Mouse (Mus musculus) embryonic facial prominence, embryonic 12.5 days (tissue): ENCODE data around the gene Lias. TPM values are rescaled to one million over a fixed set of nuclear protein-coding genes. Genes with fewer than 3 reads are reported as not detected.

Experiments used
- ATAC-seq: fragments of 200-750 bp; cut with Nextera tagmentation; 2 replicates; pipeline ENCODE4 v1.8.0; 2017; ENCODE audit not compliant: insufficient number of reproducible peaks, insufficient read depth, low FRiP score, low TSS enrichment
- H3K27ac ChIP-seq: fragments of 300-500 bp; sonication (generic); 2 replicates; pipeline ENCODE4 v1.5.1; 2016; ENCODE audit warnings: mild to moderate bottlenecking
- H3K27me3 ChIP-seq: fragments of 300-500 bp; sonication (generic); 2 replicates; pipeline ENCODE4 v1.6.1; 2016; ENCODE audit warnings: mild to moderate bottlenecking, moderate library complexity
- H3K36me3 ChIP-seq: fragments of 300-500 bp; sonication (generic); 2 replicates; pipeline ENCODE4 v1.6.1; 2016; ENCODE audit warnings: mild to moderate bottlenecking
- H3K4me1 ChIP-seq: fragments of 300-500 bp; sonication (generic); 2 replicates; pipeline ENCODE4 v1.6.1; 2016
- H3K4me2 ChIP-seq: fragments of 300-500 bp; sonication (generic); replicated peaks from 2 replicates; pipeline ENCODE4 v1.6.1; 2016; ENCODE audit warnings: mild to moderate bottlenecking, moderate library complexity
- H3K4me3 ChIP-seq: fragments of 300-500 bp; sonication (generic); 2 replicates; pipeline ENCODE4 v1.5.1; 2016; ENCODE audit warnings: mild to moderate bottlenecking
- H3K9ac ChIP-seq: fragments of 300-500 bp; sonication (generic); 2 replicates; pipeline ENCODE4 v1.6.1; 2016; ENCODE audit warnings: mild to moderate bottlenecking, moderate library complexity
- H3K9me3 ChIP-seq: fragments of 300-500 bp; sonication (generic); 2 replicates; pipeline ENCODE4 v1.6.1; 2016; ENCODE audit warnings: mild to moderate bottlenecking, moderate library complexity
- WGBS: fragments of 180-500 bp; shearing (Covaris S2); methylation state at CpG from one replicate; pipeline ENCODE4 v1.1.7; 2016; 5-methylcytosine and 5-hydroxymethylcytosine counted together
- polyA plus RNA-seq: library from polyadenylated mRNA; unstranded; fragments of >200 nt; fragmentation: Nextera tagmentation; extraction: Ambion mirVana; gene quantifications from 2 replicates; pipeline ENCODE4 v1.2.1, GENCODE M21; 2016

Gene Lias
- polyA plus RNA-seq, 1 experiment from 2014 or later, result 66.6 TPM

DNA sequence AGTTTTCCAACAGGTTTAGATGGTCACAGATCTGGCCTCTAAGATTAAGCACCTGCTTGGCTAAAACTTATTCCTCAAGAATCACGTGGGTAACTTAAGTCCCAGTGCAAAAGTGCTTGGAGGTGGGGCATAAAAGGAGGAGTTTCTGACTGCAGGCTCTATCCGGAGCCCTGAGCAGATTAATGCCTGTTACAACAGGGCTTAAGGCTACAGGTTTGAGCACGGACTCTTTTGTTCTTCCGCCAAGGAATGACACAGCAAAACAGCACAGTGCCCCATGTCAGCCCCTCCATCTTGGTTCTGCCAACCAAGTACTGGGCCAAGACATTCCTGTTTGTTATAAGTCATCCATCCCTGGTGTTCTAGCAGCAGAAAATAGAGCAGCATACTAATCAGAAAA, 37.0 kb downstream of the Lias start:
- Histone ChIP-seq H3K4me1 (peaks cover 6% of the 10 kb centered on the region; the same call in 1 of the 2 replicates), H3K4me2 (no peak overlapping the region)

DNA sequence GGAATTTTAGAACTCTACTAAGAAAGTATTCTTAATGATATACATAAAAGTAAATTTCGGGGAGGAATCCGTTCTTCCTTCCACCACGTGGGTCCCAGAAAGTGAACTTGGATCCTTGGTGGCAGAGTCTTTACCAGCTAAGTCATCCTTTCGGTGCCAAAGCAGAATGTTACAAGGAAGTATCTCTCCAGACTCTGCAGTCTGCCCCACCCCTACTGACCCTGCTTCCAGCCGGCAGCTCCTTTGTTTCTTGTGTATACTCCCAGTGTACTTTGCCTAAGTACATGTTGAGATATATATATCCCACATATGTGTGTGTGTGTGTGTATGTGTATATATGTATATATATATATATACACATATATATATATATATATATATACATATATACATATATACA, 38.1 kb downstream of the Lias start:
- H3K9ac ChIP-seq, result no peak overlapping the region
- H3K4me3 ChIP-seq, result no peak overlapping the region
- no peaks in the 10 kb centered on the region for H3K27me3 ChIP-seq
- no peak for ATAC-seq
- H3K4me2 ChIP-seq, result no peak overlapping the region
- no peak overlapping the region for H3K27ac ChIP-seq
- WGBS, result 88% methylated on average over 5 of the region's 5 CpGs
- peaks cover 13% of the 10 kb centered on the region; the same call in 1 of the 2 replicates for H3K4me1 ChIP-seq
- peaks cover 23% of the 10 kb centered on the region for H3K36me3 ChIP-seq
- H3K9me3 ChIP-seq, result no peaks in the 10 kb centered on the region

More for the DNA sequence above, 37.0 kb downstream of the Lias start:
- H3K9me3 ChIP-seq, result no peaks in the 10 kb centered on the region
- 42% methylated on average over 4 of the region's 4 CpGs for WGBS
- H3K9ac ChIP-seq, result no peak overlapping the region
- no peak overlapping the region for H3K27ac ChIP-seq
- H3K36me3 ChIP-seq, result peaks cover 29% of the 10 kb centered on the region
- H3K4me3 ChIP-seq, result no peak overlapping the region
- ATAC-seq, result no peak
- no peaks in the 10 kb centered on the region for H3K27me3 ChIP-seq

DNA sequence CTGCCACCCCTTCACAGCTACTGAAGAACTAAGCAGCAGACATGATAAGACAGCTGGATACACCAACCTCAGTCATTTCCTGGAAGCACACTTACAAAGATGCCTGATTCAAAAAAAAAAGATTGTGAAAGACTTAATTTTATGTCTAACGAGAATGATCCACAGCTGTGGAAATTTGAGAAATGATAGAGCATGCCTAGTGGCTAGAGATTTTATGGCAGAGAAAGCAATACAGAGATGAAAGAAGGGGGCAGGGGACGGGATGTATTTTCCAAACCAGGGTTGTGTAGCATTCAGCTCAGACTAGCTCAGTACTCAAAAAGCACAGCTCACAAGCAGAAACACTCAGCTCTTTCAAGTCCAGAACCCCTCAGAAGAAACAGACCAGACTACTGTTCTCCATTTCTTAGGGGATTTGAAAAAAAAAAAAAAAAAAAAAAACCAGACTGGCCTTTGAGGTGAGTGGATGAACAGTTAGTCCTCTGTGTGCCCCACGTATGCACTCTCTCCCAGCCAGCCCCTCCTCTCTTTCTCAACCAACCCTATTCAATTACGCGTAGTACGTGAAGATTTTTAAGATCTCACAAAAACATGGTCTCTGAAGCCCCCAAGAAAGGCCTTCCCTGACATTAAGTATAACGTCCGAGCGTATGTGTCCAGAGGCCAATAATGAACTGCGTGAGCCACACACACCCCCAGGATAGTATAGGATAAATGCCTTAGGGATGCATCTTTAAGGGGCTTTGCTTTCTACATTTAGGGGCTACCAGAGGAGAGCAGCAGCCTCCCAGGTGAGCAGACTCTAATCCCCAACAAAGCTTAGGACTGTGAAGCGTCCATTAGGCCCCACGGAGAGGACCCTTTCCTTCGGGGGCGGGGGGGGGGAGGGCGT, 43.4 kb downstream of the Lias start:
- H3K9ac ChIP-seq, result peak overlapping the region; percentile 81
- H3K27me3 ChIP-seq, result no peaks in the 10 kb centered on the region
- peaks cover 3% of the 10 kb centered on the region; the same call in 1 of the 2 replicates for H3K36me3 ChIP-seq
- H3K4me3 ChIP-seq, result peak overlapping the region; percentile 79
- no peak for ATAC-seq
- peak overlapping the region; percentile 87 for H3K27ac ChIP-seq
- H3K9me3 ChIP-seq, result no peaks in the 10 kb centered on the region
- peaks cover 20% of the 10 kb centered on the region for H3K4me1 ChIP-seq
- 2% methylated on average over 15 of the region's 15 CpGs for WGBS
- H3K4me2 ChIP-seq, result peak overlapping the region; percentile 73

DNA sequence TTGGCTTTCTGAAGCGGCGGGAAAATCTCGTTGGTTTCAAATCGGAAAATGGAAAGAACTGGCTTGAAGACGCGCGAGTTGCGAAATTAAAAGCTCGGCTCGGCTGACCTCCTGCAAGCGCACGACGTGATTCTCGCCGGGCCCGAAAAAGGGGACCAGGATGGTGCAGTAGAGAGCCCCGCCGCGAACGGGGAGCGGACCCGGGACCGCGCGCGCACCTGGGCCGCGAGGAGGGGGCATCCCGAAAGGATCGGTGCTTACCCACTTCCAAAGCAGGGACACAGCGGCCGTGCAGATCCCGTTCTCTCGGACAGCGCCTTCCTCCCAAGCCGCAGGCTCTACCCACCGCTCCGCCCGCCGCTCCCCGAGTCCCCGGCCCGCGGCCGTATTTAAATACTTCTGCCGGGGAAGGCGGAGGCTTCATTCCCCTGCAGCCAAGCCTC, 44.1 kb downstream of the Lias start:
- Histone ChIP-seq H3K36me3 (peaks cover 2% of the 10 kb centered on the region; the same call in 1 of the 2 replicates), H3K4me3 (peak overlapping the region; percentile 79), H3K27me3 (no peaks in the 10 kb centered on the region), H3K9me3 (no peaks in the 10 kb centered on the region), H3K9ac (peak overlapping the region; percentile 81), H3K4me1 (peaks cover 20% of the 10 kb centered on the region), H3K4me2 (peak overlapping the region; percentile 73), H3K27ac (peak overlapping the region; percentile 87)
- WGBS, result under 1% methylated on average over 47 of the region's 47 CpGs
- peak; percentile 82 for ATAC-seq

DNA sequence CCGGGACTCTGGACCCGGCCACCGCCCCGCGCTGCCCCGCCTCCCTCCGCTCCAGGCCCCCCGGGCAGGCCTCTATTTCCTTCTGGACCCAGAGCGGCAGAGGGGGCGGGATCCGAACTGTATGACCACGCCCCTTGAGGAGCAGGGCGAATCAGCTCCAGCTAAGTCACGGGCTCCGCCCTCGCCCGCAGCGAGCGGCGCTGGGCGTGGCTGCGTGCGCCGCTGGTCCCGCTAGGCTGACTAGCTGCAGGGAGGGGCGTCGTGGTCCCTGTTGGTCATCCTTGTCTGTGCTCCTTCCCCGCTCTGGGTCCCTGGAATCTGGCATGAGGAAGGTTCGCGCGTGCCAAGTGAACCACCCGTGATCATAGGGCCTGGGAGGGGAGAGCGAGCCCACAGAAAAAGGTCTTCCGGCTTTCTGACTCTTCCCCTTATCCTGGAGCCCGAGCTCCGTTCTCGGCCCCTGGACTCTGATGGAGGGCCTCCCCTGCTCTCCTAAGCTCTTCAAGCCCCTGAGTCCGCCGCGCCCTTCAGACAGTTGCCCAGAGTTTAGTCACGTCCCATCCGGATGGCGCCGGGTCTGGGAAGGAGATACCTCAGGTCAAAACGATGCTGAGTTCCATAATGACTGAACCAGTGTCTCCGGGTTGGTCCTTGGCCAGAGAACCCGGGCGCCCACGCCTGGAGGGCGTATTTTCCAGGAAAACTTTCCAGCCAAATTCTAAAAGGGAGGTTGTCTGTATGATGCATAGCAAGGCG, 44.7 kb downstream of the Lias start, which contains the start of gene Ugdh:
Gene Ugdh, minus strand, starts transcription at position 144 of the 756 bp plus-strand sequence.
- WGBS, result under 1% methylated on average over 51 of the region's 51 CpGs
- Histone ChIP-seq H3K4me2 (peak within 1 kb of the TSS; percentile 73), H3K9me3 (no peaks in the 10 kb centered on the region), H3K36me3 (no peaks in the 10 kb centered on the region), H3K27ac (peak within 1 kb of the TSS; percentile 87), H3K27me3 (no peaks in the 10 kb centered on the region), H3K4me1 (peaks cover 20% of the 10 kb centered on the region), H3K9ac (peak within 1 kb of the TSS; percentile 81), H3K4me3 (peak within 1 kb of the TSS; percentile 79)
- ATAC-seq, result peak; percentile 95

DNA sequence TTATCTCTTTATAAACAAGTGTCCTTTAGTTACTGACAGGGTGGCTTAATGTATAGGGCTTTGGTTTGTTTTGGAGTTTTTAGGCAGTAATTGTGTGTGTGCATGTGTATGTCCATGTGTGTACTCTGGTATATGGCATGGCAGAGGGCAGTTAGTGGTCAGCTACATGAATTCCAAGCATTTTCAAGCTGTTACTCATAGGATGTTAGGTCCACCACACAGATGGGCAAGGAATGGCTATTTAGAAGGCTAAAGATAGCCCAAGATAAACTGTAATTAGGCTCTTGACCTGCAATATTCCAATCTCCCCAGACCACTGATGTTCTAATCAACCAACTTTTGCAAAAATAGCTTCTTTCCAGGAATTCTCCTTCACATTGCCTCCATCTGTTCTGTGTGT, 46.7 kb downstream of the Lias start:
- H3K27ac ChIP-seq, result no peak overlapping the region
- no peak overlapping the region for H3K4me3 ChIP-seq
- H3K9me3 ChIP-seq, result no peaks in the 10 kb centered on the region
- H3K4me2 ChIP-seq, result no peak overlapping the region
- no peak for ATAC-seq
- H3K36me3 ChIP-seq, result no peaks in the 10 kb centered on the region
- no peak overlapping the region for H3K9ac ChIP-seq
- H3K27me3 ChIP-seq, result no peaks in the 10 kb centered on the region
- peaks cover 17% of the 10 kb centered on the region for H3K4me1 ChIP-seq

DNA sequence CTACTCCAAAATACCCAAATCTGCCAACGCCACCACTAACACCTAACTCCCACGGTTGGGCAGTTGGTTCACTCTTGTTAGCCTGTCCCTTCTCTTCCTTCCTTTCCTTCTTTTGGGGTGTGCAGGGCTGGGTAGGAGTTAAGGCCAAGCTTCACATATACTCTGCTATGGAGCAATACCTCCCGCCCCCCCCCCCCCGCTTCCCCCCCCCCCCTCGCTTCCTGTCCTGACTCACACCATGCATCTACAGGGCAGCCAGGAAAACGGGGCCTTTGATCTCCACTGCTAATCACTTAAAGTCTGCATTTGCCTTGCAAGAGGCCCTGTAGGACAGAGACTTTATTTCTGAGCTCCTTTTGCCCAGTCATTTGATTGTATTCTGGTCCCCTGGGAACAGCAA, 53.7 kb downstream of the Lias start:
- no peak overlapping the region for H3K9ac ChIP-seq
- no peaks in the 10 kb centered on the region for H3K27me3 ChIP-seq
- no peak for ATAC-seq
- no peak overlapping the region for H3K4me3 ChIP-seq
- H3K4me1 ChIP-seq, result no peaks in the 10 kb centered on the region
- peaks cover 9% of the 10 kb centered on the region for H3K36me3 ChIP-seq
- WGBS, result 81% methylated on average over 2 of the region's 6 CpGs
- no peak overlapping the region for H3K27ac ChIP-seq
- no peak overlapping the region for H3K4me2 ChIP-seq
- H3K9me3 ChIP-seq, result no peaks in the 10 kb centered on the region

DNA sequence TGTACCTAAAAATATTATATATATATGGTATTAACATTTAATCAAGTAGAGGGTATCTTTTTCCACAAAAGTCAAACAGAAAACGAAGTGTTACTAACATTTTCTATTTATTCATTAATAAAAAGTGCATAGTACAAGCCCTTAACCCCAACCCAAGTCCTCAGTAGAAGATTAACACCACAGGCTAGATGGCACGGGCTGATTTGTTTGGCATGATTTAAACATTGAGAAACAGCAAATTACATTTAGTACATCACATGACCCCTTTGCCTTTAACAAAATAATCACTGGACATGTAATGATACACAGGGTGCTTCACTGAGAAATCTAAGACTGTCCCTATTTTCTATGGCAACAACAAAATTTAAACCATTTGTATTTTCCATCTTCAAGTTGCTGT, 55.5 kb downstream of the Lias start:
- no peak overlapping the region for H3K27ac ChIP-seq
- H3K36me3 ChIP-seq, result peaks cover 9% of the 10 kb centered on the region
- H3K27me3 ChIP-seq, result no peaks in the 10 kb centered on the region
- 79% methylated on average over 2 of the region's 2 CpGs for WGBS
- no peaks in the 10 kb centered on the region for H3K4me1 ChIP-seq
- no peak overlapping the region for H3K9ac ChIP-seq
- H3K4me2 ChIP-seq, result no peak overlapping the region
- no peak overlapping the region for H3K4me3 ChIP-seq
- no peak for ATAC-seq
- H3K9me3 ChIP-seq, result no peaks in the 10 kb centered on the region

DNA sequence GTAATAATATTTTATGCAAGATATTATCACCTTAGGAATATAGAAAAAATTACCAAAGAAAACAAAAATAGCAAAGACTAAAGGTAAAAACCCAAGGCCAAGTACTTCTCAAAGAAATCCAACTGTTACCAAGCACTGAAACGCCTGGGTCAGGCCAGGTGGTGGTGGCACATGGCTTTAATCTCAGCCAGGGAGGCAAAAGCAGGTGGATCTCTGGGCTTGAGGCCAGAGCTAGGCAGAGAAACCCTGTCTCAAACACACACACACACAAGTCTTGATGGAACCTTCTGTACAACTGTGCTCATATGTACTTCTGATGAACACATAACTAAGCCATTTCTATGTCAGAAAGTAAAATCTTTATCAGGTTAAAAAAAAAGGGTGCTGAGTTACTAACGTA, 56.5 kb downstream of the Lias start:
- Histone ChIP-seq H3K4me2 (no peak overlapping the region), H3K27me3 (no peaks in the 10 kb centered on the region), H3K36me3 (peaks cover 9% of the 10 kb centered on the region), H3K27ac (no peak overlapping the region), H3K4me1 (no peaks in the 10 kb centered on the region), H3K9ac (no peak overlapping the region), H3K4me3 (no peak overlapping the region), H3K9me3 (no peaks in the 10 kb centered on the region)
- no peak for ATAC-seq
- 82% methylated on average over 2 of the region's 2 CpGs for WGBS

DNA sequence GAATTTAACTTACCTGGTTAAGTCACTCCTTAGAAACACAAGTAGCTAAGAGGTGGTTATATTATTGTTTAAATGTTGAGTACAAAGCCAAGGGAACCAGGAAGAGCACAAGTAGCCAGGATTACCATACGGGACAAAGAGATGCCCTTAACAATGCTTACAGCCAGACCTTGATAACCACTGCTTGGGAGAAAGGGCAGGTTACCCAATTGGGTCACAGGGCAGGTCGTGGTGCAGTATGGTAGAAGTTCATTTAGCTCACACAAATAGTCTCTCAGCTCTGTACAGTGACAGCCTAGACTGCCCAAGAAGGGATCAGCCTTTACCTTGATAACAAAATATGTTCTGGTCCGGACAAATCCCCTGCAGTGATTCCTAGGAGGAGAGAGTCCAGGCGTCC, 57.6 kb downstream of the Lias start:
- Histone ChIP-seq H3K36me3 (peaks cover 9% of the 10 kb centered on the region), H3K9me3 (no peaks in the 10 kb centered on the region), H3K4me2 (no peak overlapping the region), H3K27ac (no peak overlapping the region), H3K4me3 (no peak overlapping the region), H3K27me3 (no peaks in the 10 kb centered on the region), H3K4me1 (no peaks in the 10 kb centered on the region), H3K9ac (no peak overlapping the region)
- no peak for ATAC-seq
- WGBS, result 76% methylated on average over 4 of the region's 4 CpGs

DNA sequence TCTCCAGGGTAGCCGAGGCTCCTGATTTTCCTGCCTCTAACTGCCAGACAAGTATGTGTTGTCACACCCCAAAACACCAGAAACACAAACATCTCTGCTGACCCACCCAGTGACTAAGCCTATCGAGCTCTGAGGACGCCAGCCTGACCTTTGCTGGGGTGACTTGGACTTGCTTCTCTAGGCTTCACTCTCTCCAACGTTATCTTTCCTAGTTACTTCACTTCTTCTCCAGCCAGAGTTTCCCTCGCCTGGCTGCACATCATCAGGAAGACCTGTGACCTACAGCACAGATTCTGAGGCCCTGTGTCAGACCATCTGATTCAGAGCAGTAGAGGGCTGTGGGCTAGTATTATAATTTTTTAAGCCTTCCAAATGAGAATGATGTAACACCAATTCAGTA, 63.5 kb downstream of the Lias start:
- H3K4me2 ChIP-seq, result no peak overlapping the region
- no peak overlapping the region for H3K4me3 ChIP-seq
- H3K9ac ChIP-seq, result no peak overlapping the region
- 72% methylated on average over 5 of the region's 5 CpGs for WGBS
- H3K4me1 ChIP-seq, result peaks cover 22% of the 10 kb centered on the region
- H3K36me3 ChIP-seq, result 0 out of 2 replicates have a peak, but pooled peaks cover 3% of the 10 kb centered on the region
- no peak overlapping the region for H3K27ac ChIP-seq
- no peaks in the 10 kb centered on the region for H3K27me3 ChIP-seq
- H3K9me3 ChIP-seq, result no peaks in the 10 kb centered on the region
- ATAC-seq, result no peak
